Mouse (Mus musculus): Measurements from ENCODE around the gene Arhgap35.

- TF ChIP-seq CTCF (IDR thresholded peaks at IDR 0.05; ENCODE audit: extremely low read depth, insufficient read depth, low read length) (no peak), POLR2A (IDR thresholded peaks at IDR 0.05; ENCODE audit: extremely low read depth, insufficient read depth, low read length) (no peak)
These were observed 15.8 kb downstream of the Arhgap35 start for GRCm38 (mm10) chr7:16599006-16599405.
